Mouse (Mus musculus) right cerebral cortex, adult 2 months (tissue): Measurements from ENCODE around the gene Pex26.
A peak's percentile ranks its signal among the peaks of the same experiment; 100 is the strongest.

Experiments used
- DNase-seq, 2 experiments: peaks; one replicate each; pipeline ENCODE4 v3.0.0; 2021 to 2022; ENCODE audit warnings: low spot score in 2 of 2

Gene Pex26

DNA sequence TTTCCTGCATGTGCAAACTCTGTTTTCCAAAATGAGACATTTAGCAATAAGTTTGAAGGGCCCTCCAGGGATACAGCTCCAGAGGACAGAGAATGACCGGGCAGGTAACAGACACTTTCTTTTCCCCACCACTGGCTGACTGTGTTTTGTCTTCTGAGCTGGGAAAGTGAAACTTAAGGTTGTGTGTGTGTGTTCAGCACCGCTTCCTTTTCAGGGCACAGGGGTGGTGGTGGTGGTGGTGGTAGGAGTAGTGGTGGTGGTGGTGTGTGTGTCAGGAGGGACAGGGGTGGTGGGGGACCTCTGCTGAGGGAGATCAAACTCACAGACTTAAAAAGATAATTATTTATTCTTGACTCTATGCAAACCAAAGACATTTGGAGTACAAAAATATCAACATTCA is 58.3 kb downstream of the Pex26 start:
- DNase-seq, result no peak

DNA sequence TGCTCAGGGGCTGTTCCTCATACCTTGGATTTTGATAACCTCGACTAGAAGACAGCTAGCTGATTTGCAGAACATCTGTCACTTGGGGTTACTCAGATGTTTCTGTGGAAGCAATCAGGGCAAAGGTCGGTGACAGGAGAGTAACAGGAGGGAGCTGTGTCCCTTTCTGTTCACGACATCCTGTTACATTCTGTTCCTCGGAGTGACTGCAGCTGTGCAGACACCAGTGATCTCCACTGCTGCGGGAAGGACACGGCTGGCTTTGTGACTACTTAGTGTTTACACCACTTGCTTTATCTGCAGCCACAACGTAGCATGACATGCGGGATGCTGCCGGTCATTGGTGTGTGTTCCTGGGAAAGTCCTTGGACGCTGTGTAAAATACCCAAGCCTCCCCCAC is 59.7 kb downstream of the Pex26 start:
- no peak for DNase-seq

DNA sequence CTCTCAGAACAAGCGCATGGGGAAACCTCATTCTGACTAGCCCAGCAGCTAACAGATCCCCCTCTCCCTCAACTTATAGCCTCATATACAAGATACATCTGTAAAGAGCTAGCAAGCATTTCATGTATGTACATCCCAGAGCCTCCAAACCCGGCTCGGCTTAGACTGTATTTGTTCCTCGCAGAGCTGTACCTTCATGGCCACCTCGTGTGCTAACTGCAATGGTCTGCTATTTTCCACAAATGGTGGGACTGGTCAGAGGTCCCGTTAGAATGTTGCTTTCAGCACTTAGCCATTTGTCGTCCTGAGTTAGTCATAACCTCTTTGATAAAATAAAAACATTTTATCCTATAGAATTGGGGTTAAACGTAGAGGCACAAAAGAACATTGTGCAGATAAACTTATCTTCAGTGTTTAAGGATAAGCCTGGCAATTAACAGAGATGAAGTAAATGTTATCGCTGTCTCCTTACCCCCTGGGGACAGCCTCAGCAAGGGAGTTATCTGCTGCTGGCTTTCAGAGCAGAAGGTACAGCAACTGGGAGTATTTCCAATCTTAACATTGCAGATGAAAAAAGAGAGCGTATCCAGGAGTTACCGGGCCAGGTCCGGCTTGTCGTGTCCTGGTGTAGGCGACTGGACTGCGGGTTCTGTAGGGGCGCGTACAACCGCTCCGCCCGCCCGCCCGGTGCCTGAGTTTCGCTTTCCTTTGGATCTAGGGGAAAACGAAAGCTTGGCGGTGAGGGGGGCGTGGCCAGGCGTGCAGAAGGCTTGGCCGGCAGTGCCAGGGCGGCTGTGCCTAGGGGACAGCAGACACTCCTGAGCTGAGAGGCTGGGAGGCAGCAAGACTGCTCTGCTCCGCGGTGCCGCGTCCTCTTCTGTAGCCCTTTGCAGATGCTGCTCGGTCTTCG is 61.9 kb downstream of the Pex26 start, which contains the start of gene Usp18:
TSS of gene Usp18 (plus strand) at position 780 of the 910 bp plus-strand sequence.
- DNase-seq, result peak; percentile 61 to 69

DNA sequence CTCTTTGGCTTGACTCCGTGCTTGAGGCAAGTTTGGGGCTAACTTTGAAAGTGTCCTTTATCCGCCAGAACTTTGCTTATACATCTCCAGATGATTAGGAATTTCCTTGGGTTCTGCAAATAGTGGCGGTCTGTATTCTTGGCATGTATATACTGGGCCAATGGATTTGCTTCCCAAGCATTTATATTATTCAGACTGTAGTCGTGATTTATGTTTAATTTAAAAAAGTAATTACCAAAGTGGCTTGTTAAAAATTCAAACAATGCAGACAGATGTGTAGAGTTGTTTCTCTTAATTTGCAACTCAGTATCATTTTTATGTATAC is 62.5 kb downstream of the Pex26 start:
- no peak for DNase-seq
